Mouse (Mus musculus): ENCODE data around the gene Olfr206.
"Not testable (repeated sequence)": the region's sequence is repeated elsewhere in the genome, so short reads cannot be mapped to it uniquely, and the experiment has no call there.

Olfr206 gene

GRCm38 (mm10) chr16:59349146-59349545, at the start of gene Olfr206:
Gene Olfr206, minus strand, starts transcription at chr16:59349246.
- DNase-seq (ENCODE audit: low spot score), result no peak

- DNase-seq (ENCODE audit: low spot score), result no peak
Measured at GRCm38 (mm10) chr16:59393300-59393699, 44.3 kb upstream of the Olfr206 start.

DNA sequence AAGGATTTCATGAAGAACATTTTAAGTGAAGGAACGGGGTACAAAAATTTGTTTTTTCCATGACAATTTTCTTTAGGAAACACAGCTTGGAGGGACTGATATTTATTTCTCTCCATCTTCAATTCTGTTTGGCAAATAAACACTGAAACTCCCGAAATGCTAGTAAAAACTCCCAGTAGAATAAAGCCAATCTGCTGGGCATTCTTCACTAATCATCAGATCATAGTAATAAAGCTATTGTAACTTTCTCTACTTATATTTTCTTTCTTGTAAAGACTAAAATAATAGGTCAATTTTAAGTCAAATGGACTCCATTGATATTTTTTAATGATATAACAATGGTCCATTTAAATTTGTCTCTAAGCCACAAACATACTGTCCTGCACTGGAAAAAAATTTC, 14.8 kb upstream of the Olfr206 start, which contains the start of gene Olfr209:
Gene Olfr209, minus strand, starts transcription at position 101 of the 400 bp plus-strand sequence.
- DNase-seq (ENCODE audit: low spot score), result no peak

DNA sequence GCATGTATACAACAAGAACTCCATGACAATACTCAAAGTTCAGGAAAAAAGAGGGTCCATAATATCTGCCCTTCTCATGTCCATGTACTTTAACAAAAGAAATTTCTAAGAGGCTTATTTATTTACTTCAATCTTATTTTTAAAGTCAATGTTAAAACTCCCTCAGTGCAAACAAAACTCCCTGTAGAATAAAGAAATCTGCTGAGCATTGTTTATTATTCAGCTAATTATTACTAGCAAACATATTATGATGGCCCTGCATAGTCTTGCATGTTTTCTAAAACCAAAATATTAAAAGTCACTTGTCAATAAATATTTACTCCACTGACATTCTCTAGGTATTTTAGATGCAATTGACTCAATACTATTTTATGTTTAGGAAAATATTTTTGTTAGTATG, 18.0 kb downstream of the Olfr206 start, which contains the start of gene Olfr205:
Gene Olfr205, minus strand, starts transcription at position 101 of the 400 bp plus-strand sequence.
- no peak for DNase-seq (ENCODE audit: low spot score)

GRCm38 (mm10) chr16:59323262-59323661, 25.8 kb downstream of the Olfr206 start:
- not testable (repeated sequence) for DNase-seq (ENCODE audit: low spot score)

GRCm38 (mm10) chr16:59318148-59318547, 30.9 kb downstream of the Olfr206 start, which contains the start of gene Olfr204:
Gene Olfr204, minus strand, starts transcription at chr16:59318248.
- no peak for DNase-seq (ENCODE audit: low spot score)

GRCm38 (mm10) chr16:59298581-59298980, 50.5 kb downstream of the Olfr206 start, which contains the start of gene Olfr203:
Gene Olfr203, plus strand, starts transcription at chr16:59298881.
- DNase-seq (ENCODE audit: low spot score), result no peak

Measured in retina, embryonic 14.5 days (tissue).